Mouse (Mus musculus) heart, adult 2 months (tissue): Measurements from ENCODE around the gene Akr1b10. TPM values are rescaled to one million over a fixed set of nuclear protein-coding genes. Genes with fewer than 3 reads are reported as not detected.

Source experiments
- DNase-seq, 2 experiments: peaks; one replicate each; pipeline ENCODE4 v3.0.0; 2021
- H3K27ac ChIP-seq: fragments of 200-600 bp; 2 replicates; pipeline ENCODE4 v1.8.1; 2022
- H3K27me3 ChIP-seq: fragments of 200-500 bp; 2 replicates; pipeline ENCODE4 v1.6.1; 2012; ENCODE audit warnings: mild to moderate bottlenecking, low read length, inconsistent platforms, mixed read lengths; ENCODE audit not compliant: control insufficient read depth, insufficient read depth
- H3K36me3 ChIP-seq: fragments of 200-500 bp; 2 replicates; pipeline ENCODE4 v1.6.1; 2012; ENCODE audit warnings: low read length, inconsistent platforms; ENCODE audit not compliant: control insufficient read depth, insufficient read depth
- H3K4me1 ChIP-seq: fragments of 200-500 bp; 2 replicates; pipeline ENCODE4 v1.6.1; 2011; ENCODE audit warnings: low read length; ENCODE audit not compliant: control insufficient read depth, insufficient read depth
- H3K4me3 ChIP-seq: fragments of 200-600 bp; 2 replicates; pipeline ENCODE4 v1.8.1; 2022
- H3K79me2 ChIP-seq: fragments of 200-500 bp; replicated peaks from 2 replicates; pipeline ENCODE4 v1.6.1; 2012; ENCODE audit warnings: mild to moderate bottlenecking, inconsistent platforms, low read length, moderate library complexity, mixed read lengths; ENCODE audit not compliant: control insufficient read depth, insufficient read depth
- H3K9ac ChIP-seq: fragments of 200-500 bp; 2 replicates; pipeline ENCODE4 v1.6.1; 2012; ENCODE audit warnings: low read depth, mild to moderate bottlenecking, control low read depth, inconsistent platforms, low read length, mixed read lengths
- CTCF ChIP-seq: fragments of 200-600 bp; IDR thresholded peaks from 2 replicates; pipeline ENCODE4 v1.8.1; 2022; ENCODE audit warnings: antibody characterized with exemption, mild to moderate bottlenecking, moderate library complexity
- EP300 ChIP-seq: fragments of 200-500 bp; IDR thresholded peaks from 2 replicates; pipeline ENCODE4 v1.6.1; 2011; ENCODE audit warnings: low read depth, low read length, control low read depth; ENCODE audit not compliant: insufficient read depth
- POLR2A ChIP-seq: fragments of 200-500 bp; IDR thresholded peaks from 2 replicates; pipeline ENCODE4 v1.6.1; 2011; ENCODE audit warnings: mild to moderate bottlenecking, low read depth, low read length, control low read depth; ENCODE audit not compliant: insufficient read depth
- WGBS: fragments of 180-500 bp; shearing (Covaris S2); methylation state at CpG from one replicate; pipeline ENCODE4 v1.1.7; 2018; 5-methylcytosine and 5-hydroxymethylcytosine counted together
- intact Hi-C: fragments of 180-260 bp; cut with DNase I; formaldehyde crosslinking; loops from one replicate; pipeline ENCODE4 v1.15.1; 2025
- polyA plus RNA-seq: library from polyadenylated mRNA; depleted of rRNA; stranded (reverse); fragments of >200 nt; gene quantifications from 2 replicates; pipeline ENCODE4 v1.2.3, GENCODE M21; 2012; rRNA removed
- total RNA-seq, 2 experiments: library from RNA; stranded (reverse); gene quantifications; 2 replicates each; pipeline ENCODE4 v1.2.3; 2021

The Akr1b10 gene
- total and polyA plus RNA-seq, 3 experiments, result 50.5 to 63.5 (median 53.8) TPM

- WGBS, result 100% methylated on average over 2 of the region's 2 CpGs
- TF ChIP-seq EP300 (no peak), POLR2A (no peak), CTCF (no peak)
Measured at GRCm38 (mm10) chr6:34416521-34416920, 32.5 kb downstream of the Akr1b10 start.

GRCm38 (mm10) chr6:34419071-34419470 is 35.1 kb downstream of the Akr1b10 start:
- no peaks in the 10 kb centered on the region for H3K4me1 ChIP-seq
- H3K36me3 ChIP-seq, result no peaks in the 10 kb centered on the region
- H3K9ac ChIP-seq, result no peak overlapping the region
- DNase-seq, result no peak
- intact Hi-C loops, result no loop called here
- no peak overlapping the region for H3K27ac ChIP-seq
- H3K27me3 ChIP-seq, result no peaks in the 10 kb centered on the region
- no peaks in the 10 kb centered on the region for H3K79me2 ChIP-seq
- TF ChIP-seq EP300, result no peak
- TF ChIP-seq CTCF, result no peak
- TF ChIP-seq POLR2A, result no peak
- no peak overlapping the region for H3K4me3 ChIP-seq

More at GRCm38 (mm10) chr6:34416521-34416920, 32.5 kb downstream of the Akr1b10 start:
- Histone ChIP-seq H3K36me3 (no peaks in the 10 kb centered on the region), H3K79me2 (no peaks in the 10 kb centered on the region), H3K27ac (no peak overlapping the region), H3K9ac (no peak overlapping the region), H3K4me1 (no peaks in the 10 kb centered on the region), H3K4me3 (no peak overlapping the region), H3K27me3 (no peaks in the 10 kb centered on the region)
- intact Hi-C loops, result no loop called here
- no peak for DNase-seq

- Histone ChIP-seq H3K4me1 (no peaks in the 10 kb centered on the region), H3K4me3 (no peak overlapping the region), H3K27me3 (no peaks in the 10 kb centered on the region), H3K36me3 (no peaks in the 10 kb centered on the region), H3K9ac (no peak overlapping the region), H3K79me2 (no peaks in the 10 kb centered on the region), H3K27ac (no peak overlapping the region)
- no peak for TF ChIP-seq EP300
- no peak for TF ChIP-seq POLR2A
- no peak for TF ChIP-seq CTCF
- no peak for DNase-seq
- intact Hi-C loops, result no loop called here
- WGBS, result 68% methylated on average over 2 of the region's 2 CpGs
Measured at GRCm38 (mm10) chr6:34439006-34439405, 55.0 kb downstream of the Akr1b10 start.

GRCm38 (mm10) chr6:34441556-34442257 is 57.7 kb downstream of the Akr1b10 start:
- no peak for DNase-seq
- intact Hi-C loops, result no loop called here
- WGBS, result 44% methylated on average over 9 of the region's 9 CpGs
- Histone ChIP-seq H3K36me3 (no peaks in the 10 kb centered on the region), H3K27me3 (no peaks in the 10 kb centered on the region), H3K27ac (no peak overlapping the region), H3K9ac (no peak overlapping the region), H3K4me3 (no peak overlapping the region), H3K79me2 (no peaks in the 10 kb centered on the region), H3K4me1 (no peaks in the 10 kb centered on the region)
- no peak for TF ChIP-seq POLR2A
- TF ChIP-seq EP300, result no peak
- no peak for TF ChIP-seq CTCF

GRCm38 (mm10) chr6:34443791-34444190 is 59.8 kb downstream of the Akr1b10 start:
- Histone ChIP-seq H3K4me1 (no peaks in the 10 kb centered on the region), H3K4me3 (no peak overlapping the region), H3K9ac (no peak overlapping the region), H3K27me3 (no peaks in the 10 kb centered on the region), H3K79me2 (no peaks in the 10 kb centered on the region), H3K27ac (no peak overlapping the region), H3K36me3 (no peaks in the 10 kb centered on the region)
- DNase-seq, result no peak
- intact Hi-C loops, result no loop called here
- 41% methylated on average over 2 of the region's 2 CpGs for WGBS
- TF ChIP-seq CTCF (no peak), EP300 (no peak), POLR2A (no peak)

Other genes with a start within 250 kb of the Akr1b10 start
- gene Slc35b4, start 207.1 kb upstream of the Akr1b10 start, total RNA-seq, result 1 to 10 TPM; 8.0 to 8.5 TPM
- 10.6 and 18.4 TPM in 2 replicates for gene Slc35b4, start 207.1 kb upstream of the Akr1b10 start, polyA plus RNA-seq
- gene Akr1b3, start 66.7 kb upstream of the Akr1b10 start, total RNA-seq, result 100 to 1,000 TPM; 266 to 282 TPM
- 352 and 459 TPM in 2 replicates for gene Akr1b3, start 66.7 kb upstream of the Akr1b10 start, polyA plus RNA-seq
- gene Akr1b8, start 30.1 kb upstream of the Akr1b10 start, total RNA-seq, result 1 to 10 TPM; 3.3 to 3.5 TPM
- gene Akr1b8, start 30.1 kb upstream of the Akr1b10 start, polyA plus RNA-seq, result 4.2 and 4.8 TPM in 2 replicates
- gene Akr1b7, start 28.1 kb downstream of the Akr1b10 start, total RNA-seq, result not detected
- gene Akr1b7, start 28.1 kb downstream of the Akr1b10 start, polyA plus RNA-seq, result not detected in 2 replicates
- 100 to 1,000 TPM in 1 of 2 experiments, 10 to 100 TPM in 1; 38.6 to 148 TPM for gene Bpgm, start 92.0 kb downstream of the Akr1b10 start, total RNA-seq
- 19.9 and 72.4 TPM in 2 replicates for gene Bpgm, start 92.0 kb downstream of the Akr1b10 start, polyA plus RNA-seq
- 10 to 100 TPM; 47.6 to 62.8 TPM for gene Cald1, start 214.3 kb downstream of the Akr1b10 start, total RNA-seq
- 14.1 and 28.2 TPM in 2 replicates for gene Cald1, start 214.3 kb downstream of the Akr1b10 start, polyA plus RNA-seq